Mouse (Mus musculus): ENCODE data around the gene Ccdc3.

- TF ChIP-seq CTCF (conservative IDR thresholded peaks at IDR 0.05; ENCODE audit: low read length) (no peak), POU5F1 (IDR thresholded peaks at IDR 0.05; ENCODE audit: borderline replicate concordance, low read length) (no peak)
Measured at GRCm38 (mm10) chr2:5199289-5199688, 61.7 kb downstream of the Ccdc3 start.
